Mouse (Mus musculus): ENCODE data around the gene Slc23a2.

Gene Slc23a2

DNA sequence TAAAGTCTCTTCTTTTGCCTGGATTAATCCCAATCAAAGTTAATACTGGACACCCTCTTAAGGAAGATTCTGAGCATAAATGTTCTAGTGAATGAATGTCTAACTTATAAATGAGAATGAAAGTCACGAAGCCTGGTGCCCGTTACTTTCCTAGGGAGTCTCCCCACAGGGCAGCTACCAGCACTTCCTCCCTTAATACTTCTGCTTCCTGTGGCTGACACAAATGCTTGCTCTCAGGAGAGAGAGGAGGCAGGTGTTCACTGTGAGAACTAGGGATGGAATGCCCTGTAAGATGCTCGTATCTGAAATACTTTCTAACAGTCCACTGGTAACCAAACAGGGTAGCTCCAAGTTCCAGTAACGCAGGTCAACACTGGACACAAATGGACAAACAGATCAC lies 91.1 kb downstream of the Slc23a2 start:
- in situ Hi-C loops (cut with MboI; ENCODE audit: low sequenced_read_pairs) = no loop called here

DNA sequence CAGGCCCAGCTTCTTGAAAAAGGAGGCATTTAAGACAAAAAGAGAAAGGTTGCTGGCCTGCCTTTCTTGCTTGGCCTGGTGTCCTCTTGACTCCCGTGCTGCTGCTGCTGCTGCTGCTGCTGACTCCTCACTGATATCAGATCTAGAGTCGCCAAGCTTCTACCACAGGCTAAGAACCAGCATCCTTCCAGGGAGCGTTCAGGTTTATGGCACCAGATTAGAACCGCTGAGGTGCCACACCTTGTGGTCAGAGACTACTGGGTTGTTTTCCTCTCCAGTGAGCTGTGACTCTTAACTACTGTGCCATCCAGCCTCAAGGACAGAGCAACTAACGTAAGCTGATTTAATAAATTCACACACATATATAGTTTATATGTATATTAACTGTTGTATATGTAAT lies 93.1 kb downstream of the Slc23a2 start:
- in situ Hi-C loops (cut with MboI; ENCODE audit: low sequenced_read_pairs) = no loop called here

DNA sequence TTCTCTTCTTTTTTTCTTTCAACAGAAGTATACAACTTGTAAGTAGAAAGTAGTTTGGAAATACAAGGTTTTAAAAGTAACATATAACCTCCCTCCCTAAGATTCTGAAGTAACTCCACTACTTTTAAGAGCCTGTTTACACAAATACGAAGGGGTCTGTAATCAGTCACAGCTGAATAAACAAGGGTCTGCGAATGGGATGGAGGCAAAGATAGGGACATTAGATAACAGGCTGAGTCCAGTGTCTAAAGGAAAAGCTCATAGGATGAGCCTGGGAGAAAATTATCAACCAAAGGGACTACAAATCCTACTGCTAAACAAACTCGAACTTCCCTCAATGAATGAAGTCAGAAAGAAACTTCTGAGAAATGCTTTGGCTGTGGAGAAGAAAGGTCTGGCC lies 95.0 kb downstream of the Slc23a2 start:
- in situ Hi-C loops (cut with MboI; ENCODE audit: low sequenced_read_pairs) = no loop called here

DNA sequence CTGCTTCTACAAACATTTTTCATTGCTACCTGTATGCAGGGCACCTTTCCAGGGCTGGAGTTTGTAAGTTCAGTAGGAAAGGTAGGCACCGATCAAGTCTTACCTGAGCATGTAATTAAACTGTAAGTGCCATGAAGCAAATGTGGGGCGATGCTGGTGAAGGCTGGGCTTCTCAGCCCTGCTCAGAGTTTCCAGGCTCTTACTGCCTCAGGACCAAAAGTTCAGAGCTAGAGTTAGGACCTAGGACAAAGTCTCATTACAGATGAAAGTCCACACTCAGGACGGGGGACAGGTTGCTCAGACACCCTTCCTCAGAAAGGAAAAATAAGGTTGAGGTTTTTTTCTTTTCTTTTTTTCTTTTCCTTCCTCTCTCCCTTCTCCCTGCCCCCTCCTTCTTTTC lies 95.4 kb downstream of the Slc23a2 start:
- in situ Hi-C loops (cut with MboI; ENCODE audit: low sequenced_read_pairs) = no loop called here

DNA sequence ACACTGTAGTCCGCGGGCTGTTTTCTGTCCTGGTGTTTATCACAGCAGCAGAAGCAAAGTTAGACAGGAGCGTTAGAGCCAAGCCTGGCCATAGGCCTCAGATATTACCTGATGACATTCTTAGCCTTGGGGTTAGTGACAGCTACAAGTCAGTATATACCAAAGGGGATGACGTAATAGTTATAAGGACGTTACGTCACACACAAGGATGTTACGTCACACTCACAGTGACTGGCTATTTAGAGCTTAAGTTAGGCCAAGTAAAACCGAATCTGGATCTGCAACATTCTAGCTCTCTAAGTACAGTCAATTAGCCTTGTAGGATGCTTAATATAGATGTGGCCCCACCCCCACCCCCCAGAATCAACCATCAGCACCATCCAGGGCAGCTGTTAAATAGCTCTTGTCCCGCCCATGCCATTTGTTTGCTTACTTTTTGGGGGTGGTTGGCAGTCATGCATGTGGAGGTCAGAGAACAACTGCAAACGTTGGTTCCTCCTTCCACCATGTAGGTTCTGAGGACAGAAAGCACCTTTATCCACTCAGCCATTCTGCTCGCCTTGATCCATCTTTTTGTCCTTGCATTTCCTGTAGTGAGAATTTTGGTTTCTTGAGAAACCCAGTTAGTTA lies 96.7 kb downstream of the Slc23a2 start:
- in situ Hi-C loops (cut with MboI; ENCODE audit: low sequenced_read_pairs) = no loop called here

DNA sequence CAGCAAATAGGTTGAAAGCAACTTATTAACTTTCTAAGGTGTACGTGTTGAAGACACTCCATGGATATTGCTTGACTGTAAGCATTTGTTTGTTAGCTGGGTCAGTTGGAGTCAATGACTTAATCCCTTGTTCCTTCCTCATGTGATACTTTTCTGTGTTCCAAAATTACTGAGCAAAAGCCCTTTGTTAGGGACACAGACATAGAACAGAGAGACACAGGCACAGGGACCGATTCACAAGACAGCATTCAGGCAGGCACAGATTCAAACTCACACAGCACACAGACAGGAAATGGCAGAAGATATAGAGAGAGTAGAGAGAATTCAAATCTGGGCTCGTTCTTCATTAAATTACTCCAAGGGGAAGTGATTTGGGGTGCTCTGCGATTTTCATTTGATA lies 97.5 kb downstream of the Slc23a2 start:
- in situ Hi-C loops (cut with MboI; ENCODE audit: low sequenced_read_pairs) = no loop called here

DNA sequence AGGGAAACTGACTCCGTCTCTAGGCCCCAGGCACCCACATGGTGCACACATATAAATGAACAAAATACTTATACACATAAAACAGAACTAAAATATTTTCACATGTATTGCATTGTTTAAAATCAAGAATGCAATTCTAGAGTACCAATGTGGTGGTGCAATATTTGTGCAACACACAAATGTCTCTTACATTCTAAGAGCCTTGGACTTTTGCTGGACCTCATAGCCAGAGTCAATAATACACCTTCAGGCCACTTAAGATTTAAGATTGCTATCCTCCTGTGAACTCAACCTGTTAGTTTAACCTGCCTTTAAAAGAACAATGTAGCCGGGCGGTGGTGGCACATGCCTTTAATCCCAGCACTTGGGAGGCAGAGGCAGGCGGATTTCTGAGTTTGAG lies 98.2 kb downstream of the Slc23a2 start:
- in situ Hi-C loops (cut with MboI; ENCODE audit: low sequenced_read_pairs) = no loop called here

DNA sequence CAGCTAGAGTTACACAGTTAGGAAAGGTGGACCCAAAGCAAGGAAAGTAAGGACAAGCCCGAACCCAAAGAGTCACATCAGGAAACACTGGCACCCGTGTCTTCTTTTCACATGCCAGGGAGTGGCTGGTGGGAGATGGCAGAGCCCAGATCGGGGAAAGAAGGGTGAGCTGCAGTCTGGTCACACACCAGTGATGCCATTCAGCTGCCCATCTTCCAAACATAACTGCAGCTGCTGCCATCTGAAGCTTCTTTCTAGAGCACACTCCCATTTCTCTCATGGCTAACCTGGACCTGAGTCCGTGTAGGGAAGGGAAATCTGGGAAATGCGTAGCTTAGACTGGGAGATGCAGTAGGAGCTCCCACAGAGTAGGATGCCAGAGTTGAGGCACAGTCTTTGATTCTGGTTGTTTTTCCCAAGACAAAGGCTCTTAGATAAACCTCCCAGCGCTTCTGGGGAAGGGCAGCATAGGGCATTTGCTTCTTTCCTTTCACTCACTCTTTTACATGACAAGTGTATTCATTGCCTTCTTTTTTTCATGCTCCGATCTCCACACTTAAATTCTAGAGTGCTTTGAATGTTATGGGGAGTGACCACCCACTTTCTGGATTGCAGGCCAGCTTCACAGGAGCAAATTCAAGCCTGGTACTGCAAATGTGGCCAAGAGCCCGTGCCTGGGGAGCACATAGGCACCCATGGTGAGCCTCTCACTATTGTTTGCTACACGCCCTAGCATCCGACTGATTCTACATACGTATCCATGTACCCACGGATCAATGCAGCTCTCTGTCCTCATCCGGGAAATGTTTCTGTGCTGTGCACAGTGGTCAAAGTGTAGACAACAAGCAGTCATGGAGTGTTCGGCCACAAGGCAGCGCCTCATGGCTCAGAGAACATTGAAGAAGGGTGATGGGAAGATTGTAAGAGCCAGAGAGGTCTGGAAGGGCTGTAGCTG lies 100.3 kb downstream of the Slc23a2 start:
- in situ Hi-C loops (cut with MboI; ENCODE audit: low sequenced_read_pairs) = no loop called here

DNA sequence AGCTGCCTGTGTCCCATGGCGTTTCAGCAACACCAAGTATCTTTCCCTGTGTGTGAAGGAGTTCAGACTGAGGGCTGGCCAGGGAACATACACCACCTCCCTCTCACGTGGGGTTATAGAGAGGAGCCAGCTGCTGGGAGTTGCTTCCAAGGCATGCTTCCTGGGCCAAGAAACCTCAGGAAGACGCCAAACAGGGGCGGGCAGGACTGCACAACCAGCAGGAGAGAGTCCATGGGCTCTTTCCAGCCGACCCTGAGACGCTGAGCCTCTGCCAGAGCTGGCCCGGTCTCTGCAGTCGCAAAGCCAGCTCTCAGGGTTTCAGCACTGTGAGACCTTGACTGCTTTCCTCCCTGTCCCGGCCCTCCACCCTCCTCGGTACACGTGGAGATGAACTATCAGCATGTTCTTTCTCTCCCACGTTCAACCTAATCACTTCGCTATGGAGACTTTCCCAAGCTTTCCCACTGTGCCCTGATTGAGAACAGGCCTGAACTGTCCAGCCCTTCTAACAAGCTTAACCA lies 101.7 kb downstream of the Slc23a2 start:
- in situ Hi-C loops (cut with MboI; ENCODE audit: low sequenced_read_pairs) = no loop called here

DNA sequence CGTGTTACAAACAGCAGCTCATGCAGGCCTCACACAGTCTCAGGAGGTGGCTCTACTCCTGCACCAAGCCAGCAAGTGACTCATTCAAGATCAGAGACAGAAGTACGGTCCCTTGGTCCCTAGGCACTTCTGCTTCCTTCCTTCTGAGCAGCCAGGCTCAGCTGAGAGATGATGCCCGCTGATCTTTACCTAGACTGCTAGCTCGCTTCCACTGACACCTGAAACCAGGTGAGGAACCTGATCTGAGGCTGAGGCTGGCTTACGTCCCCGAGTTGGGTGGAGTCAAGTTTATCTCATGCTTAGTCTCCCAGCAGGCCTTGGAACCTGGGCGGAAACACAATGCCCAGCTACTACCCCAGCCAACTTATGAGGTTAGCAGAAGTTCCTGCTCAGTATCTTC lies 105.0 kb downstream of the Slc23a2 start:
- in situ Hi-C loops (cut with MboI; ENCODE audit: low sequenced_read_pairs) = no loop called here

DNA sequence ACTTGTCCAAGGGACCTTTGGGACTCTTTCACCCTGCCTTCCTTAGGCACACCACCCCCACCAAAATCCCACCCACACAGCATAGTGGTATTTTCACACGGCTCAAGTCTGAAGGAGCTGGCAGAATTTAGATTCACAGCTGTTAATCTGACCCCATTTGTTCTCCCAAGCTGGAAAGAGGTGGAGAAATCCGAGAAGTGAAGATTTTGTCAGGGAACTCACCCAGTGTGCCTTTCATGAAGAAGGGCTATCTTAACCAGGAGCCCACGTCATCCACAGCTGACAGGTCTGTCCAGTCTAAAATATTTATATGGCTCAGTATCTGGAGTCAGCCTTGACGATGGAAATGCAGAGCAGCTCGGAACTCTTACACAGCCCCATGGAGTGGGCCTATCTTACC lies 108.6 kb downstream of the Slc23a2 start:
- in situ Hi-C loops (cut with MboI; ENCODE audit: low sequenced_read_pairs) = no loop called here

DNA sequence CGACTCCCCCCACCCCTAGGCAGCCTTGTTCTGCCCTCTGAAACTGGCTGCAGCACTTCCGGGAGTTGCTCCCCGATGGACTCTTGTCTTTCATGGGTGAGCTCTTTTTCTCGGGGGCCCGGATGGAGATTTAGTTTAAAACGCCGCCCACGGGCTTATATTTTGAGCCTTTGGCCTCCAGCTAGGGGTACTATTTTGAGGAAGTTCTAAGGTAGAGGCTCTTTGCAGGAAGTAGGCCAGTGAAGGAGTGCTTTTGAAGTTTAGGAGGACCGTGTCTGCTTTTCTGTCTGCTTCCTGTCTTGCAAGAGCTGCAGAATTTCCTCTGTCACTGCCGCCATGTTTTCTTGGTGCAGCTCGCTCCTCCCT lies 109.5 kb downstream of the Slc23a2 start:
- in situ Hi-C loops (cut with MboI; ENCODE audit: low sequenced_read_pairs) = no loop called here

DNA sequence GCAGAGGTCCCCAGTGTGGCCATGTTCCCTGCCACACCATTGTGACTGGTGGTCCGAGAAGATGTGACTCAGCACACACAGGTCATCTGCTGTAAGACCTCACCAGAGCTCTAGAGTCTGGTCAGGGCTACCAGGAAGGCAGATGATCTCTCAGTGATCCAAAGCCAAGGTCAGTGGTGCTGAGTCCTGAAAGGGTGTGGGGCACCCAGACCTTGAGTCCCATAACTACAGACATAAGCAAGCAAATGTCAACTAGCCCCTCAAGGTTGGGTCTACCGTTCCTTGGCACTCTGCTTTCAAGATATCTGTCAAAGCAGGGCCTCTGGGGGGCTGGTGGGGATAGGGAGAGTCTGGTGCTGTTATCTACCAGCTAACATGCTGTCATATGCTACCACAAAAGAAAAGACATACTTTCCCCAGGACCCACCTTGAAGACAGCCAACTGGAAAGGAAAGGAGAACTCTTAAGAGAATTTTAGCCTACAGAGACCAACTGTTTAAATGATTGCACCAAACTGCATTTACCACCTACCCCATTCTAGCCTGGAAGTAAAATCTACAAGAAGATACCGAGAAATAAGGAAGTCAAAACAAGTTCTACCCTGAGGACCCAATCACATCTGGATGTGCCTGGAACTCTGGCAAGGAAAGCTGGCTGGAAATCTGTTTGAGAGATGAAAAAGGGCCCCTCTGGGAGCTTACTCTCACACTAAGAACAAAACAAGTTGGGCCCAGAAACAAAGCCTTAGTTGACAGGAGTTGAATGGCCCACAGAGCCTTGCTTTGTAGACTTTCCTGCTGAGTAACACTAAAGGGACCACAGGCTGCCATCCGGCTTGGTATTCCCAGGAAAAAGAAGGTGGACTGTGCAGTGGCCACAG lies 110.1 kb downstream of the Slc23a2 start:
- in situ Hi-C loops (cut with MboI; ENCODE audit: low sequenced_read_pairs) = no loop called here

DNA sequence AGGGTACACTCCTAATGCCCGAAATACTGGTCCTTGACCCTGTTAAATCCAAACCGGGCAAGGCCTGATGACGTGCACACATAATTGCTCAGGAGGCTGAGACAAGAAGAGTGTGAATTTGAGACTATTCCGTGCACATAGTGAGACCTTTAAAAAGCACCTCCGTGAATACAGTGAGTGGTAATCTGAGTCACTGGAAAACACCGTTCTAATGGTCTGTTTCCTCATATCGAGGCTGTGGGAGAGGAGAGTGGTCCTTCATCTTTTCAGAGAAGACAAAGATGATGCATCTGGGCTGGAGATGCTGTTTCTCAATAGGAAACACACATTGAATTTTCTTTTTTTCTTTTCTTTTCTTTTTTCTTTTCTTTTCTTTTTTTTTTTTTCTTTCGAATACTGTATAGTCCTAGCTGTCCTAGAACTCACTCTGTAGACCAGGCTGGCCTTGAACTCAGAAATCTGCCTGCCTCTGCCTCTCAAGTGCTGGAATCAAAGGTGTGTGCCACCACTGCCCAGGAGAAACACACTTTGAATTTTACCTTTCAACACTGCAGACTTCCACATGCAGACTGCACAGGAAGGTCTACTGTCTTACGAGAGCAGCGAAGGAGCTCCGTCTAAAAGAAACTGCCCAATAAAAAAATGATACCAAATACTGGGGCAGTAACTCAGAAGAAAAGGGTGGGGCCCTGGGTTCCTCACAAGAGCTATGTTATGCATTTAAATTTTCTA lies 113.4 kb downstream of the Slc23a2 start:
- in situ Hi-C loops (cut with MboI; ENCODE audit: low sequenced_read_pairs) = no loop called here

DNA sequence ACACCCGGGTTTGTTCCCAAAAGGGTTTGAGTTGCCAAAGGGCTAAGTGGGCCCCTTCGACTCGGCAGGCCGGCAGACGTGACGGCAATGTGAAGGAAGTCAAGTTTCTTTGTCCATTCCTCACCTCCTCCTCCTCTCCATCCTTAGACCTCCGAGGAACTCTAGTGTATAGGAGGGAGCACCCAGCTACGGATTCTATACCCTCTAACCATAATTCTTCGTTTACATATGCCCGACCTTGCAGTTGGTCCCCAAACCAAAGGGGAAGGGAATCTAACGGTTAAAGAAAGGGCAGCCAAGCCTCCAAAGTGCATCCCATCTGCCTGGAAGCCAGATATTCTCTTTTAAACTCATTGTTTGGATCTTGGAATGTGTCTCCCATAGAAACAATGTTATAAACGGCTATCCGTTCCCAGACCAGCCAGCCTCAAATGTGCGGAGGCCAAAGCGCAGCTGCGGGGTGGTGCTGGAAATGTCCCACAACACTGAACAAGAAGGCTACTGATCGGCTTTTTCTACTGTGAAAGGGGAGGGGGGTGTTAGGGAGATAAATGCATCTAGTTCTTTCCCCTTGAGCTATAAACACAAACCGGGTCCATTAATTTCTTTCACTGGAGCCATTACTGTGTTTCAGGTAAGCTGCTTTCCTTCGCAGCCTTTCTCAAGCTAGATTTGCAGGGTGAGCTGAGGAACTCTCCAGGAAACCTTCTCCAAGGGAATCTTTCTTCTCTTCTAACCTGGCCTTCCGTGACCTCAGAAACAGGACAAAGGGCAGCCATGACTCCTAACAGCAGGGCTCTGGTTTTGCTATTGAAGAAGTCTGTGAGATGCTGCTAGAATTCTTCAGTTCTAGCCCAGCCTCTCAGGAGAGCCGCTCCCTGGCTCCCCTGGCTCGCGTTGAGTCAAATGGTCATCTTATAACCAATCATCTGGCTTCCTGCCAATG lies 114.2 kb downstream of the Slc23a2 start:
- in situ Hi-C loops (cut with MboI; ENCODE audit: low sequenced_read_pairs) = no loop called here

DNA sequence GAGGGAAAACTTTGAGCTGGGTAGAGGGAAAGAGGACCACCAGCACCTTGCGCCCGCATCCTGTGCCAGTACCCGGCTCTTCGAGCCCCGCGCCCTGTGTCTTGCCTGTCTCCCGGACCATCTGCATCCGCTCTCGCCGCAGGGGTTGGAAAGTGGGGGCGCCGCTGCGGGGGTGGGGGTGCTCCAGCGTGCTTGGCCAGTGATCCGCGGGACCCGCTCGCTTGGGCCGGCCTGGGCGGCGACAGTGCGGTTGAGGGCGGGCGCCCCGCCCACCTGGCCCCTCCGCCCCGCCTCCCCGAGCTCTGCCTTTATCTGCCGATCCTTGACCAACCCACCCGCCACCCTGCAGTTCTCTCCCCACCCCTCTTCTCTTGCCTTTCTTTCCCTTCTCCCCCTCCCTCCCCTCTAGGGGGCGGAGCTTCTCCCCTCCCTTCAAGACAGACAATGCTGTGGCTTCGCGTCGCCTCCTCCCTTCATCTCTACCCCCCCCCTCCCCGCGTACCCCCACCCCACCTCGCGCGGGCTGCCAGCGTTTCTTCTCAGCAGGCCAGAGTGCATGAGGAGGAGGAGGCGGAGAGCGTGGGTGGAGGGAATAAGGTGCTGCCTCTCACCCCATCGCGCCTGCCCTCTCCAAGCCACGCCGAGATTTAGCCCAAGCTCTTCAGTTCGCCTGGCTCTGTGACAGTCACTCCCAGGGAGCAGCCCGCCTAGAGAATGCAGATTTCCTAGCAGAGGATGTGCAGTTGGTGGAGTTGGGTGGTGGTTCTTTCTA lies 115.1 kb downstream of the Slc23a2 start, which contains the start of gene Rassf2:
Gene Rassf2 (minus strand): TSS at position 613 of the 772 bp plus-strand sequence.
- in situ Hi-C loops (cut with MboI; ENCODE audit: low sequenced_read_pairs) = no loop called here

DNA sequence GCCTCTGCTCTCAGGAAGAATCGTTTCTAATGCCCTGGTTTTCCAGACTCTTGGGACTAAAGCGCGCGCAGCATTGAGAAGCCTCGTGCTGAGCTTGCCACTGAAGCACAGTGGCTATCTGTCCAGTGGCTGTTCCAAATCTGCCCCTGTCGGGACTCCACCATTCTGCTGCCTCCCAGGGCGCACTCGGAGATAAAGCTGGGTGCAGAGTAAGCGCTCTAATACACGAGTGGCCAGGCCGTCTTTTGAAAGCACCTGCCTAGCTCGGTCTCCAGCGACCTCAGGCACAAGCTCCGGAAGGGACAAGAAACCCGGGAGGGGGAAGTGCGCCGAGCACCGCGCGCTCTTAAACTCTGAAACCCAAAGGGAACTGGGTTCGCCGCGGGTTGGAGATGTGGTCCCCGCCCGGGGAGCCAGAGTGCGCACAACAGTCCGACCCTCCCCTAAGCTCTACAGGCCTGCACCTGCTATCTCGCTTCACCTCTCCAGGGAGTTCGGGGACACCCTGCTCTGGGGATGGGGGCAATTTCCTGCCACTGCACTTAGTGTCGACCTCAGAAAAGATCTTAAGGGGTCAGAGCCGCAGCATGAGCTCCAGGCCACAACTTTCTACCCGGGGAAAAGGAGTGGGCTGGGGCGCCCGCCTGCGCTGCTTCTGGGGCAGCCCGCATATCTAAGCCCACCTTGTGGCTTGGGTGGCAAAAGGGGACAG lies 115.9 kb downstream of the Slc23a2 start:
- in situ Hi-C loops (cut with MboI; ENCODE audit: low sequenced_read_pairs) = no loop called here

DNA sequence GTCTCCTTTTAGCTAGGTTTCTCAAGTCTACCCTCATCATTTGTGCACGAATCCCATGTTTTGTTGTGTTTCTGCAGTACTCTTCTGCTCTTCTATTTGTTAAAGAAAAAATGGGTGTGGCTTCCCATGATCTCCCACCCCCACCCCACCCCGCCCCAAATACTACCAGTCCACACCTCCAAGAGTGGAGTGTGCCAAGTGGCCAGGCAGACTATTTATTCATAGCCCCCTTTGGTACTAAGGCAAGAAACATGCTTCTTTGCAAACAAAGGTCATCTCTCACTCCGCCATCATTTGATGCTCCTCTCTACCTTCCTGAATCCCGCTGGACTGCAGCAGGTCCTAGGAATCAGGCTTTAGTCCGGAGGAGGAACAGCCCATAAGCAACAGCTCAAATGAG lies 116.8 kb downstream of the Slc23a2 start:
- in situ Hi-C loops (cut with MboI; ENCODE audit: low sequenced_read_pairs) = no loop called here
